Comparison of ENCODE assay signal across 8 mouse cellular contexts in the genomic region with DNA sequence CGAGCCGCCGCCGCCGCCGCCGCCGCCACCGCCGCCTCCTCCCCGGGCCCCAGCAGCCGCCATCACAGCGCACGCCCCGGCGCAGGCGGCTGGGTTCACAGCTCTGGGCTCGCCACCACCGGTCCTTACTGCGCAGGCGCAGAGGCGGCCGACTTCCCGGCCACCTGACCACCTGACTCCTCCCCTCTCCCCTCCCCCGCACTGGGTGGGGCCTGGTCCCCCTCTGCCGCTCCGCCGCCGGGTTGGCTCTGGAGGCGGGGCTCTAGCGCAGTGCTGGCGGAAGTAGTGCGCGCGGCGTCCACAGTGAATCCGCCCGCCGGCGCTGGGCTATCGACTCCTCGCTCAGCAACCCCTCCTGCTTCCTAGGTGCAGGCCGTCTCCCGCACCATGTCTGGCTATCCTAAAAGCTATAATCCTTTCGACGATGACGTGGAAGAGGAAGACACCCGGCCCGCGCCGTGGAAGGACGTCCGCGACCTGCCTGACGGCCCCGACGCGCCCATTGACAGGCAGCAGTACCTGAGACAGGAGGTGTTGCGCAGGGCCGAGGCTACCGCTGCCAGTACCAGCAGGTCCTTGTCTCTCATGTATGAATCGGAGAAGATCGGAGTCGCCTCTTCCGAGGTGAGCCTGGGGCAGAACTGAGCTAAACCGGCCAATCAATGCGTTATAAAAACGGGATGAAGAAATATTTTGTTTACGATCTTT. TPM values are rescaled to one million over a fixed set of nuclear protein-coding genes. Genes with fewer than 3 reads are reported as not detected.
DNase-seq lines count a peak whose midpoint lies in the region; ATAC-seq lines count a peak whose summit lies in the region.

A gene (plus strand): TSS at position 251 of the 708 bp plus-strand sequence.
A gene (minus strand): TSS at position 579 of the 708 bp plus-strand sequence.

- H3K9me3 ChIP-seq in heart, embryonic 13.5 days: no peaks in the 10 kb centered on the region
- H3K9me3 ChIP-seq in liver, embryonic 12.5 days (replicated peaks): no peaks in the 10 kb centered on the region
- no peaks in the 10 kb centered on the region for H3K9me3 ChIP-seq in stomach, embryonic 15.5 days

- H3K4me2 ChIP-seq in heart, embryonic 13.5 days: peak within 1 kb of the TSS; percentile 80
- H3K4me2 ChIP-seq in liver, embryonic 12.5 days: peak within 1 kb of the TSS; percentile 76
- peak within 1 kb of the TSS; percentile 76 for H3K4me2 ChIP-seq in stomach, embryonic 15.5 days

- no peaks in the 10 kb centered on the region for H3K27me3 ChIP-seq in heart, embryonic 13.5 days (replicated peaks)
- no peaks in the 10 kb centered on the region for H3K27me3 ChIP-seq in liver, embryonic 12.5 days (replicated peaks)
- no peaks in the 10 kb centered on the region for H3K27me3 ChIP-seq in stomach, embryonic 15.5 days (replicated peaks)

- peaks cover 13% of the 10 kb centered on the region for H3K36me3 ChIP-seq in heart, embryonic 13.5 days
- peaks cover 14% of the 10 kb centered on the region for H3K36me3 ChIP-seq in liver, embryonic 12.5 days
- H3K36me3 ChIP-seq in stomach, embryonic 15.5 days: no peaks in the 10 kb centered on the region

- peak; percentile 100 for DNase-seq in CD4-positive, CD25-positive, alpha-beta regulatory T cell, adult 2 months (ENCODE audit: low read depth, low spot score)
- DNase-seq in fat pad, adult 2 months (ENCODE audit: extremely low read depth, low read depth, low spot score): peak; percentile 42
- DNase-seq in kidney, postnatal 10 days: peak; percentile 100
- peak; percentile 100 for DNase-seq in natural killer cell, adult 2 months (ENCODE audit: low spot score in 2 of 2)

- H3K4me1 ChIP-seq in brown adipose tissue, adult 24 weeks (ENCODE audit: control insufficient read depth, insufficient read depth, insufficient read length, low read length): peaks cover 11% of the 10 kb centered on the region
- peaks cover 40% of the 10 kb centered on the region for H3K4me1 ChIP-seq in heart, embryonic 13.5 days
- H3K4me1 ChIP-seq in liver, embryonic 12.5 days: peaks cover 48% of the 10 kb centered on the region
- H3K4me1 ChIP-seq in stomach, embryonic 15.5 days: peaks cover 9% of the 10 kb centered on the region; the same call in 1 of the 2 replicates

- peak; percentile 96 for ATAC-seq in heart, embryonic 13.5 days (ENCODE audit: extremely low read depth, insufficient number of reproducible peaks, low FRiP score, low TSS enrichment)
- ATAC-seq in liver, embryonic 12.5 days: peak; percentile 97
- peak; percentile 98 for ATAC-seq in stomach, embryonic 15.5 days (ENCODE audit: insufficient read depth, low FRiP score, low read depth)

- under 1% methylated on average over 63 of the region's 69 CpGs for WGBS in heart, embryonic 13.5 days
- under 1% methylated on average over 69 of the region's 69 CpGs for WGBS in liver, embryonic 12.5 days (ENCODE audit: insufficient replicate concordance)
- WGBS in stomach, embryonic 15.5 days: under 1% methylated on average over 57 of the region's 69 CpGs

- H3K27ac ChIP-seq in brown adipose tissue, adult 24 weeks (replicated peaks; ENCODE audit: low read depth, low read length): peak within 1 kb of the TSS; percentile 83
- peak within 1 kb of the TSS; percentile 88 for H3K27ac ChIP-seq in heart, embryonic 13.5 days (replicated peaks)
- H3K27ac ChIP-seq in liver, embryonic 12.5 days: peak within 1 kb of the TSS; percentile 86
- H3K27ac ChIP-seq in stomach, embryonic 15.5 days: peak within 1 kb of the TSS; percentile 62

- peak within 1 kb of the TSS; percentile 99 for H3K4me3 ChIP-seq in brown adipose tissue, adult 24 weeks (ENCODE audit: insufficient read depth, low read depth, low read length)
- H3K4me3 ChIP-seq in heart, embryonic 13.5 days: peak within 1 kb of the TSS; percentile 74
- peak within 1 kb of the TSS; percentile 80 for H3K4me3 ChIP-seq in liver, embryonic 12.5 days
- H3K4me3 ChIP-seq in stomach, embryonic 15.5 days (replicated peaks): peak within 1 kb of the TSS; percentile 62

- peak within 1 kb of the TSS; percentile 92 for H3K9ac ChIP-seq in heart, embryonic 13.5 days
- H3K9ac ChIP-seq in liver, embryonic 12.5 days: peak within 1 kb of the TSS; percentile 80
- peak within 1 kb of the TSS; percentile 62 for H3K9ac ChIP-seq in stomach, embryonic 15.5 days

RNA-seq across cellular contexts. Expression of the first gene that starts in this region (rescaled TPM):
- 18.4 and 24.4 TPM in 2 replicates for polyA plus RNA-seq in brown adipose tissue, adult 24 weeks (2012; ENCODE audit: insufficient read depth, insufficient read length, missing spikeins)
- polyA plus RNA-seq in heart, embryonic 13.5 days (2015; fragmentation: Nextera tagmentation; extraction: Ambion mirVana): 11.0 and 12.0 TPM in 2 replicates
- 10.6 and 10.8 TPM in 2 replicates for polyA plus RNA-seq in liver, embryonic 12.5 days (2016; fragmentation: Nextera tagmentation; extraction: Ambion mirVana)
- polyA plus RNA-seq in stomach, embryonic 15.5 days (2015; fragmentation: Nextera tagmentation; extraction: Ambion mirVana): 14.4 and 16.1 TPM in 2 replicates

RNA-seq across cellular contexts. Expression of the second gene that starts in this region (rescaled TPM):
- polyA plus RNA-seq in brown adipose tissue, adult 24 weeks (2012; ENCODE audit: insufficient read depth, insufficient read length, missing spikeins): 76.2 and 77.2 TPM in 2 replicates
- 26.7 and 29.0 TPM in 2 replicates for polyA plus RNA-seq in heart, embryonic 13.5 days (2015; fragmentation: Nextera tagmentation; extraction: Ambion mirVana)
- 25.6 TPM in 2 replicates for polyA plus RNA-seq in liver, embryonic 12.5 days (2016; fragmentation: Nextera tagmentation; extraction: Ambion mirVana)
- 28.1 and 28.4 TPM in 2 replicates for polyA plus RNA-seq in stomach, embryonic 15.5 days (2015; fragmentation: Nextera tagmentation; extraction: Ambion mirVana)

Comparison
In these comparisons a context has a peak if more than half of its experiments do, and no peak if none do; other contexts are left out.
1. Peak in every context shown above with its lines: DNase-seq, ATAC-seq, H3K4me3 ChIP-seq and H3K27ac ChIP-seq.
2. DNase-seq: peak in every context shown above with its lines; median percentile 100 in CD4-positive, CD25-positive, alpha-beta regulatory T cell, adult 2 months; 100 in kidney, postnatal 10 days; 100 in natural killer cell, adult 2 months; 42 in fat pad, adult 2 months.